Mouse (Mus musculus) embryonic facial prominence, embryonic 14.5 days (tissue): ENCODE data around the gene Tll2. TPM values are rescaled to one million over a fixed set of nuclear protein-coding genes. Genes with fewer than 3 reads are reported as not detected.

Experiments used
- ATAC-seq: fragments of 200-750 bp; cut with Nextera tagmentation; 2 replicates; pipeline ENCODE4 v1.8.0; 2017; ENCODE audit warnings: low read depth, moderate number of reproducible peaks, moderate TSS enrichment
- DNase-seq: peaks from one replicate; pipeline ENCODE4 v3.0.0-alpha.2; 2015; ENCODE audit warnings: low spot score
- H3K27ac ChIP-seq: fragments of 300-500 bp; sonication (generic); replicated peaks from 2 replicates; pipeline ENCODE4 v1.5.1; 2014; ENCODE audit warnings: low read depth, mild to moderate bottlenecking, low read length, moderate library complexity
- H3K27me3 ChIP-seq: fragments of 300-500 bp; sonication (generic); replicated peaks from 2 replicates; pipeline ENCODE4 v1.6.1; 2014; ENCODE audit warnings: low read length; ENCODE audit not compliant: control insufficient read depth, insufficient read depth
- H3K36me3 ChIP-seq: fragments of 300-500 bp; sonication (generic); 2 replicates; pipeline ENCODE4 v1.6.1; 2014; ENCODE audit warnings: low read length, mixed read lengths; ENCODE audit not compliant: control insufficient read depth, insufficient read depth
- H3K4me1 ChIP-seq: fragments of 300-500 bp; sonication (generic); 2 replicates; pipeline ENCODE4 v1.6.1; 2014; ENCODE audit warnings: antibody characterized with exemption, low read length; ENCODE audit not compliant: control insufficient read depth, insufficient read depth
- H3K4me2 ChIP-seq: fragments of 300-500 bp; sonication (generic); 2 replicates; pipeline ENCODE4 v1.6.1; 2014; ENCODE audit warnings: low read depth, mild to moderate bottlenecking, low read length, moderate library complexity, mixed read lengths
- H3K4me3 ChIP-seq: fragments of 300-500 bp; sonication (generic); 2 replicates; pipeline ENCODE4 v1.5.1; 2014; ENCODE audit warnings: low read depth, mild to moderate bottlenecking, low read length
- H3K9ac ChIP-seq: fragments of 300-500 bp; sonication (generic); 2 replicates; pipeline ENCODE4 v1.6.1; 2014; ENCODE audit warnings: low read depth, mild to moderate bottlenecking, low read length, moderate library complexity, mixed read lengths
- H3K9me3 ChIP-seq: fragments of 300-500 bp; sonication (generic); 2 replicates; pipeline ENCODE4 v1.6.1; 2016; ENCODE audit warnings: low read length; ENCODE audit not compliant: control insufficient read depth
- WGBS: fragments of 180-500 bp; shearing (Covaris S2); extraction: QIAGEN DNeasy Blood & Tissue Kit; methylation state at CpG from one replicate; pipeline ENCODE4 v1.1.7; 2014; 5-methylcytosine and 5-hydroxymethylcytosine counted together
- polyA plus RNA-seq: library from polyadenylated mRNA; unstranded; fragments of >200 nt; fragmentation: Nextera tagmentation; extraction: Ambion mirVana; gene quantifications from 2 replicates; pipeline ENCODE4 v1.2.1, GENCODE M21; 2014

Gene Tll2
- polyA plus RNA-seq, 1 experiment from 2014 or later, result 0.82 TPM

GRCm38 (mm10) chr19:41151321-41152015, 55.2 kb downstream of the Tll2 start:
- peaks cover 23% of the 10 kb centered on the region for H3K4me1 ChIP-seq
- H3K4me3 ChIP-seq, result no peak overlapping the region
- DNase-seq, result peak; percentile 80
- peaks cover 9% of the 10 kb centered on the region; the same call in 1 of the 2 replicates for H3K9me3 ChIP-seq
- no peaks in the 10 kb centered on the region for H3K27me3 ChIP-seq
- no peak overlapping the region for H3K27ac ChIP-seq
- no peak for ATAC-seq
- H3K36me3 ChIP-seq, result no peaks in the 10 kb centered on the region
- WGBS, result 58% methylated on average over 7 of the region's 7 CpGs
- H3K4me2 ChIP-seq, result no peak overlapping the region
- H3K9ac ChIP-seq, result no peak overlapping the region

- Histone ChIP-seq H3K4me2 (no peak overlapping the region), H3K4me1 (no peaks in the 10 kb centered on the region), H3K9ac (no peak overlapping the region), H3K27me3 (no peaks in the 10 kb centered on the region; the same call in 1 of the 2 replicates), H3K27ac (no peak overlapping the region), H3K4me3 (no peak overlapping the region), H3K36me3 (no peaks in the 10 kb centered on the region), H3K9me3 (no peaks in the 10 kb centered on the region)
- ATAC-seq (no peak), DNase-seq (no peak)
- 76% methylated on average over 8 of the region's 8 CpGs for whole genome bisulfite sequencing
Measured at GRCm38 (mm10) chr19:41140961-41141360, 65.7 kb downstream of the Tll2 start.

GRCm38 (mm10) chr19:41139629-41140028, 67.0 kb downstream of the Tll2 start:
- H3K4me3 ChIP-seq, result no peak overlapping the region
- DNase-seq (no peak), ATAC-seq (no peak)
- no peak overlapping the region for H3K9ac ChIP-seq
- H3K4me2 ChIP-seq, result no peak overlapping the region
- no peak overlapping the region for H3K27ac ChIP-seq
- H3K27me3 ChIP-seq, result no peaks in the 10 kb centered on the region; the same call in 1 of the 2 replicates
- 36% methylated on average over 4 of the region's 4 CpGs for WGBS
- H3K4me1 ChIP-seq, result no peaks in the 10 kb centered on the region
- no peaks in the 10 kb centered on the region for H3K36me3 ChIP-seq
- no peaks in the 10 kb centered on the region for H3K9me3 ChIP-seq

- H3K4me1 ChIP-seq, result peaks cover 7% of the 10 kb centered on the region
- H3K27me3 ChIP-seq, result no peaks in the 10 kb centered on the region
- DNase-seq (no peak), ATAC-seq (no peak)
- H3K9ac ChIP-seq, result no peak overlapping the region
- no peak overlapping the region for H3K27ac ChIP-seq
- no peaks in the 10 kb centered on the region for H3K9me3 ChIP-seq
- no peak overlapping the region for H3K4me2 ChIP-seq
- WGBS, result 42% methylated on average over 3 of the region's 3 CpGs
- H3K4me3 ChIP-seq, result no peak overlapping the region
- no peaks in the 10 kb centered on the region for H3K36me3 ChIP-seq
Measured at GRCm38 (mm10) chr19:41123009-41123408, 83.6 kb downstream of the Tll2 start.

- H3K4me3 ChIP-seq, result no peak overlapping the region
- no peak for ATAC-seq
- peaks cover 9% of the 10 kb centered on the region for H3K4me1 ChIP-seq
- no peaks in the 10 kb centered on the region for H3K9me3 ChIP-seq
- no peak for DNase-seq
- H3K36me3 ChIP-seq, result no peaks in the 10 kb centered on the region
- H3K9ac ChIP-seq, result no peak overlapping the region
- no peak overlapping the region for H3K4me2 ChIP-seq
- H3K27ac ChIP-seq, result no peak overlapping the region
- WGBS, result 88% methylated on average over 13 of the region's 13 CpGs
- no peaks in the 10 kb centered on the region for H3K27me3 ChIP-seq
Measured at GRCm38 (mm10) chr19:41119924-41120323, 86.7 kb downstream of the Tll2 start.

GRCm38 (mm10) chr19:41118346-41118745, 88.3 kb downstream of the Tll2 start:
- peaks cover 13% of the 10 kb centered on the region for H3K4me1 ChIP-seq
- H3K27me3 ChIP-seq, result no peaks in the 10 kb centered on the region
- DNase-seq, result peak; percentile 86
- no peak overlapping the region for H3K27ac ChIP-seq
- ATAC-seq, result peak; percentile 74
- no peak overlapping the region for H3K4me3 ChIP-seq
- no peaks in the 10 kb centered on the region for H3K9me3 ChIP-seq
- no peaks in the 10 kb centered on the region for H3K36me3 ChIP-seq
- H3K4me2 ChIP-seq, result no peak overlapping the region
- 18% methylated on average over 6 of the region's 6 CpGs for WGBS
- no peak overlapping the region for H3K9ac ChIP-seq

GRCm38 (mm10) chr19:41117334-41117733, 89.3 kb downstream of the Tll2 start:
- Histone ChIP-seq H3K9me3 (no peaks in the 10 kb centered on the region), H3K9ac (no peak overlapping the region), H3K4me2 (no peak overlapping the region), H3K4me3 (no peak overlapping the region), H3K27ac (no peak overlapping the region), H3K27me3 (no peaks in the 10 kb centered on the region), H3K36me3 (no peaks in the 10 kb centered on the region), H3K4me1 (peaks cover 13% of the 10 kb centered on the region)
- 85% methylated on average over 4 of the region's 4 CpGs for WGBS
- ATAC-seq (peak; percentile 2; the same call in 1 of the 2 replicates), DNase-seq (no peak)

- H3K36me3 ChIP-seq, result no peaks in the 10 kb centered on the region
- no peak overlapping the region for H3K4me2 ChIP-seq
- H3K4me1 ChIP-seq, result peaks cover 13% of the 10 kb centered on the region
- no peak overlapping the region for H3K4me3 ChIP-seq
- ATAC-seq (peak; percentile 42; the same call in 1 of the 2 replicates), DNase-seq (no peak)
- H3K9ac ChIP-seq, result no peak overlapping the region
- WGBS, result 31% methylated on average over 5 of the region's 5 CpGs
- no peaks in the 10 kb centered on the region for H3K27me3 ChIP-seq
- H3K9me3 ChIP-seq, result no peaks in the 10 kb centered on the region
- H3K27ac ChIP-seq, result no peak overlapping the region
Measured at GRCm38 (mm10) chr19:41114611-41115010, 92.0 kb downstream of the Tll2 start.

GRCm38 (mm10) chr19:41113911-41114531, 92.6 kb downstream of the Tll2 start:
- no peak overlapping the region for H3K4me3 ChIP-seq
- H3K9me3 ChIP-seq, result no peaks in the 10 kb centered on the region
- 68% methylated on average over 17 of the region's 17 CpGs for WGBS
- H3K27me3 ChIP-seq, result no peaks in the 10 kb centered on the region
- no peaks in the 10 kb centered on the region for H3K36me3 ChIP-seq
- H3K4me2 ChIP-seq, result no peak overlapping the region
- ATAC-seq (no peak), DNase-seq (peak; percentile 32)
- peaks cover 12% of the 10 kb centered on the region for H3K4me1 ChIP-seq
- no peak overlapping the region for H3K27ac ChIP-seq
- no peak overlapping the region for H3K9ac ChIP-seq
